Mouse (Mus musculus) liver (tissue): Measurements from ENCODE around the gene Pik3c2g.

Source experiments
- DNase-seq: peaks from one replicate; pipeline ENCODE4 v3.0.0-alpha.2; 2020; ENCODE audit warnings: mixed read lengths

Gene Pik3c2g

DNA sequence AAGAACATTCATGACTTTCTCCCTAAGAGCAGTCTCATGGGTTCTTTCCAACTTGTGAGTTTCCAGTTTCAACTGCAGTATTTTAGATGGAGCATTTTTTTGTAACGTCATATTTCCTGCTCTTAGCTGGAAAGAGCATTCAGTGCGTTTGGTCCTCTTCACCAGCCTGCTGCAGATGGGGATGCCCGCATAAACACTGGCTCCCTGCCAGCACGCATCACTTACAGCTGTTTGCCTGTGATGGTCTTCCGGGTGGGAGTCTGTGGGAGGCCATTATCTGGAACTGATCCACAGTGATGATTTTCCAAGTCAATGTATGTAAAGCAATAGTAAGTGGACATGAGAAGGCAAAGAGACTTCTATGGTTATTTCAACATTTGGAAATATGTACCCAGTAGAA lies 151.3 kb downstream of the Pik3c2g start:
- no peak for DNase-seq

DNA sequence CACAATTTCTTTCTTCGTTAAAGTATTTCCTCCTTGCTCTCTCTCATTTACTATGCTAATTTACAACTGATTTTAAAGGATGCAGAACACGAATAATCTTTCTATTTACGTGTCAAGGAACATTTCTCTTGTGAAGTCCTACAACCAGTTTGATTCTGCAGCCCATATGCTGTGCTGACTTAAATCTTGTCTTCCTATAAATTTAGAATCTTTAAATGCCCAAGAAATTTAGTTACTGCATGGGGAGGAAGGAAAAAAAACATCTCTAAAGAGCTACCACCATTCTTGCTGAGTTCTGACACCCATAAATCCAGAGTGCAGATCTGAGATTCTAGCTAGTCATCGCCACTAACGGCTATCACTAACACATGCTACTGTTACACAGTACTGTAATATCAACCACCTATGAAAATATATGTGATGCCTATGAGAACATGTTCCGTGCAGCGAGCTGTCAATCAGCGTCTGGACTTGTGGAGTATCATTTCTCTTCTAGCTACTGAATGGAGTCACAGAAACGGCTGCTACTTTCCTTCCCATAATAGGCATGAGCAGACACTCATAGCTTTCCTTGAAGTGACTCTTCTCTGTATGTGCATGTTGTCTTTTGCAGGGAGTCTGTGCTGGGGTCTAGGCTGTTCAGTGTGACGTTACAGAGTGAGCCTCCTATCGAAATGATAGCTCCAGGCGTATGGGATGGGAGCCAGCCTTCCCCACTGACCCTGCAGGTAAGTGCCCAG lies 155.8 kb downstream of the Pik3c2g start:
- DNase-seq, result no peak

GRCm38 (mm10) chr6:139746758-139747479 lies 159.9 kb downstream of the Pik3c2g start:
- DNase-seq, result no peak

DNA sequence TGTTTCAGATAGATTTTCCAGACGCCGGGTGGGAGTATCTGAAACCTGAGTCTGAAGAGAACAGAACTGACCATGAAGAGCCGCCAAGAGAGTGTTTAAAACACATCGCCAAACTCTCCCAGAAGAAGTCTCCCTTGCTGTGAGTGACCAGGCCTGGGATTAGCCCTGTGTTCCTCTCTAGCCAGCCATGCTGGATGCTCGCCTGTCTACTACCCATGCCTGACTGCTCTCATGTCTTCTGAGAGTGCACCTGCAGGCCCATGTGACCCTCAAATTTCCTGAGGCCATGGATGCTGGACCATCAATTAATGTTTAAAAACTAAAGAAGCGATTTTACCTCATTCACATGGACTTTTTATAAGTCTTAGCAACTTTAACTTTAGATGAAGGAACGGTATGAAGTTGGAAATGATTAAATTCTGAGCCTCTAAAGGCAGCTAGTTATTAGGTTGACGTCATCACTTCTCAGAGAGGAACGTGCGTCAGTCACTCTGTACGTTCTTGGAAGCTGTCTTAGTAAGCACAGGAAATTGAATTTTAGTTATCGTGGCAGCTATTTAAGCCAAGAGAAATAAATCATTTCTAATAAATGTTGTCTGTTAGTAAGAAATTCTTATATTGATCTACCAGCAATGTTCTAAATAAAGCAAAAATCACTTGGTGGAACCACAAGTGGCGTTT lies 161.2 kb downstream of the Pik3c2g start:
- DNase-seq, result no peak

- DNase-seq, result no peak
Measured at GRCm38 (mm10) chr6:139750599-139750998, 163.6 kb downstream of the Pik3c2g start.

DNA sequence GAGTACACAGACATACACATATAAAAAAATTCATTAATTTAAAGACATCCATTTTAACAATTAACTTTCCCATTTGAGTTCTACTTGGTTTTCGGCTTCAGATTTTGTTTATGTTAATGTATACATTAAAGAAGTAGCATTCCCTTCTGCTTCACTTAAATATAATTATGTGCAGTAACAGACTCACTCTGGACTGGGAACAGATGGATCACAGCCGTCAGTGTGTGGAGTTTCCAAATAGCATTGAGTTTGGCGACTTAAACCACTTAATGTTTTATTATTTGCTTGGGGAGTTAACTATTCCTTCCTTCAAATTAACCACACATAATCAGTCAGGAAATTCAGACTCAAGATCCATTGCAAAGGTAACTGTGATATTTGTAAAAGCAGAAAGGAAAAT lies 164.0 kb downstream of the Pik3c2g start:
- no peak for DNase-seq

GRCm38 (mm10) chr6:139757876-139758275 lies 170.9 kb downstream of the Pik3c2g start:
- DNase-seq, result no peak

- no peak for DNase-seq
Measured at GRCm38 (mm10) chr6:139760978-139761377, 174.0 kb downstream of the Pik3c2g start.

- DNase-seq, result no peak
Measured at GRCm38 (mm10) chr6:139764398-139764797, 177.4 kb downstream of the Pik3c2g start.

DNA sequence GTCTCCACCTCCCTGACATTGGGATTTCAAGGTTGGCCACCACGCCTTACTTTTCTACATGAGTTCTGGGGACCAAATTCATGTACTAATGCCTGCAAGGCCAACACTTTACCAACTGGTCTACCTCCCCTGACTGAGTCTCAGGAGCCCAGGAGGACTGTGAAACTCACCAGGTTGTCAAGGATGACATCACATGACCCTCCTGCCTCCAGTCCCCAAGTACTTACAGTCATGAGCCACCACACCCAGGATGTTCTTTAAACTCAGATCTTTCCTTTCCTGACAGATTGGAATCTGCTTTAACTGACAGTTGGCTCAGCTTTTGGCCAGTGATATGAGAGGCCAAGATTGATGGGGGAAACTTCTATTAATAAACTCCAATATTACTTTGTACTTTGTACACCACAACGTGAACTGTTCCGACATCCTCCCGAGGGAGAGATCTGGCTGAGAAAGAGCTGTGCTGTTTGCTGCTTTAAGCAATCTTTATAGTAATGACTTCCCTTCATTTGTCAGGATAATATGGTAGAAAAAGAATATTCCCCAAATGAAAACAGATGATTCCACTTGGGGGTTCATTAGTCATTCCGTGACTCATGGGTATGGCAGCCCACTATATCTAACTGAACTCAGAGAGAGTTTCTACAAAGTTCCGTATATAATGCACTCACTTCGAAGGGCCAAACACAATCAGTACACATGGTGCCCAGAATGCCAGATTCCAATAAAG lies 182.9 kb downstream of the Pik3c2g start:
- DNase-seq, result no peak

DNA sequence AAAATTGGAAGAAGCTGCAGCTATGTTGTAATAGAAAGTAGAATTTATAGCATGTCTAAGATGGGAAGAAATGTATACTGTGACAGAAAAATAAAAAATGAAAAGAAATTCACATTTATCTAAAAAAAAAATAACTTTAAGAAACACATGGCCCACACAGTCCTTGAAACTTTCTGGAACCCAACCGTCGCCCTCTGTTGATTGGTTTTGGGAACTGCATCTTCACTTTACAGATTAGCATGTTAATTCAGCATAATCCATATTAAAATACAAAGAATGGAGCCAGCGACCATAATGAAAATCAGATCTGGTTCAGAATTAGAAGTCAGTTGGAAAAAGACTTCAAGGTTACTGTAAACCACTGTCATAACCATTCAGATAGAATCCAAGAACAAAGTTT lies 183.5 kb downstream of the Pik3c2g start:
- no peak for DNase-seq

- no peak for DNase-seq
Measured at GRCm38 (mm10) chr6:139777576-139778282, 190.7 kb downstream of the Pik3c2g start.

GRCm38 (mm10) chr6:139780028-139780427 lies 193.0 kb downstream of the Pik3c2g start:
- DNase-seq, result no peak

DNA sequence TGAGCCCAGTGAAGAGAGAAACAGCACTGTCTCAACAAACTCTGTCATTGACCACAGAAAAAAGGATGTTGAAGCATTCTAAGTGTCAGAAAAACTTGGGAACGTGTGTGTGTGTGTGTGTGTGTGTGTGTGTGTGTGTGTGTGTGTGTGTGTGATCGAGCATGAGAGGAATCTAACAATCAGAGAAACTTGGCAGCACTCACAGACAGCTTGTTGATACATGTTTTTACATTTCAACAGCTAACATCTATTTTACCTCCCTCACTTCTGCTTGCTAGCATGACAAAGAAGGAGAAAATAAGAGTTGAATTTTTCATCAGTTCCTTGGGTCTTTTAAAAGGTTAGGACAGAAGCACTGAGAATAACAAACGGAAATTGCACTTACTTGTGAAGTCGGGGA lies 202.5 kb downstream of the Pik3c2g start:
- no peak for DNase-seq

- DNase-seq, result no peak
Measured at GRCm38 (mm10) chr6:139799541-139800226, 212.7 kb downstream of the Pik3c2g start.

DNA sequence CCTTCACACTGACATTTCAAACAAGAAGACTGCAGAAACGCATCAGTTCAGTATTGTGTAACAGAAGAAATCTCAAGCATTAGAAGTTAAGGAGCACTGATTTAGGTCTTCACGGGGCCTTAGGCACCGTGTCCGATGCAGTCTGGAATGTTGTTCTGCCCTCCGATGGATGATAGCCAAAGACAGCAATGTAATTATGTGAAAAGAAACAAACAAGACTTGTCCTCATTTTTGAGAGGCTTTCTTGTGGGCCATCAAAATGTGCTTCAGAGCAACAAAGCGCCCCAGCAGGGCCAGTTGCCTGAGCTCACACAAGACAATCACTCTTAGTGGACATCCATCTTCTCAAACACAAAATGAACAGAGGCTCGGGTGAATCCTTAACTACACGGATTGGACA lies 234.9 kb downstream of the Pik3c2g start:
- no peak for DNase-seq

DNA sequence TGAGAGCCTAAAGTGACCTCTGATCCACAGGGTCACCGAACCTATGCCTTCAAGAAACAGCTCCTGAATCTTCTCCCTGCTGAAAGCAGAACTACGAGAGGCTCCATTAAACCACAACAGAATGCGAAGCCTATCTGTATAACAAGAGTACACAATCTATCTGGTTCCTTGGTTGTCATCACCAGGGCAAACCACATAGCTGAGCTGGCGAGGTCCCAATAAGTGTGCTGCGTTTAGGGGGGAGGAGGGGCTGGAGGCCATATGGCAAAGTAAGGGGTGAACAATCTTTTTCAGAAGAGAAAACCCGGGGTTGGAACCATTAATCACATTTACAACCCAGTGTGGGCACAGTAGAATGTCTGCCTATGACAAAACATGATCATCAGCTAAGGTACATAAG lies 251.2 kb downstream of the Pik3c2g start:
- no peak for DNase-seq

GRCm38 (mm10) chr6:139838713-139839112 lies 251.7 kb downstream of the Pik3c2g start:
- DNase-seq, result no peak

DNA sequence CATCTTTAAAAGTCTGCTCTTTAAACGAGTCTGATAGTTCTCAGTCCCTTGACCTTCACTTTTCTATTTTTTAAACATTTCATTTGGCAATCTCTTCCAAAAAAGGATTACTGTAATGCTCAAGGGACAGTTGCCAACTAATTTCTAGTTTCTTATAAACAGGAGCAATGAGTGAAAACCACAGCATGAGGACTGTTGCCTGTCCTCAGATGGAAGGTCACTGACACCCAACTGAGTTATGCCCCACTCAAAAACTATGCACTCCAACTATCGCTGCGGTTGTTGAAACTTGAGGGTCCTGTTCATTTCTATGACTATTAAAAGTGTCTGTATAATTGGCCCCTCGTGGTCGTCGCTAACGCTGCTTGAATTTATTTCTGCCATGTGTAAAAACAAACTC lies 252.9 kb downstream of the Pik3c2g start:
- DNase-seq, result no peak

- no peak for DNase-seq
Measured at GRCm38 (mm10) chr6:139841272-139841671, 254.3 kb downstream of the Pik3c2g start.

- DNase-seq, result no peak
Measured at GRCm38 (mm10) chr6:139842626-139843025, 255.6 kb downstream of the Pik3c2g start.

DNA sequence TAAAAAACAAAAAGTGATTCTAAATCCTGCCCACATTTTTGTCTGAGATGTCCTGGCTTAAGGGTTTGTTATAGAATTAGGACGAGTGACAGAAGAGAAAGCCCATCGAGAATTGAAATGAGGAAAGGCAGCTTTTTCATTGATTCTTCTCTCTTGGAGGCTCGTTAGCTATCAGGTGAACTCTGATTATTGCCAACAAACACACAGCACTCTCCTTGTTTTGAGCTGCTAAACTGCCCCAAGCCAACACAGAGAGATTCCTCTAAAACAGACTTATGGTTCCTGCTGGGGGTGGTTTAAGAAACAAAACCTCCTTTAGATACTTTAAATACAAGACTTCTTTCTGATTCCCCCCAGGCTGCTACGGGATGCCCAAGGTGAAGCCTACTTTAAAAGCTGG lies 256.5 kb downstream of the Pik3c2g start:
- DNase-seq, result no peak
